Mouse (Mus musculus) C2C12 (cell line): Measurements from ENCODE around the gene Scn1b. TPM values are rescaled to one million over a fixed set of nuclear protein-coding genes. Genes with fewer than 3 reads are reported as not detected.

Experiments
- H3K27me3 ChIP-seq: one replicate; pipeline ENCODE4 v1.6.1; 2011; ENCODE audit not compliant: control insufficient read depth, insufficient read depth, insufficient read length
- H3K36me3 ChIP-seq: one replicate; pipeline ENCODE4 v1.6.1; 2011; ENCODE audit not compliant: control insufficient read depth, insufficient read depth
- H3K4me3 ChIP-seq: one replicate; pipeline ENCODE4 v1.5.1; 2011; ENCODE audit warnings: mild to moderate bottlenecking, control low read depth; ENCODE audit not compliant: poor library complexity, insufficient read depth, severe bottlenecking
- H3K79me2 ChIP-seq: one replicate; pipeline ENCODE4 v1.6.1; 2011; ENCODE audit not compliant: control insufficient read depth, insufficient read depth
- H3K79me3 ChIP-seq: one replicate; pipeline ENCODE4 v1.6.1; 2011; ENCODE audit warnings: low read depth, control low read depth
- H3ac ChIP-seq: one replicate; pipeline ENCODE3; 2011; ENCODE audit warnings: low read depth; ENCODE audit not compliant: control insufficient read depth, insufficient read length
- CEBPB ChIP-seq: IDR thresholded peaks from one replicate; pipeline ENCODE4 v1.6.1; 2011; ENCODE audit warnings: low read depth, mild to moderate bottlenecking, control low read depth, moderate library complexity
- CTCF ChIP-seq: IDR thresholded peaks from one replicate; pipeline ENCODE4 v1.5.1; 2011; ENCODE audit not compliant: control insufficient read depth, insufficient read depth, insufficient read length
- FOSL1 ChIP-seq: IDR thresholded peaks from one replicate; pipeline ENCODE4 v1.8.0; 2011; ENCODE audit warnings: mild to moderate bottlenecking, low read length; ENCODE audit not compliant: poor library complexity, insufficient read depth, severe bottlenecking
- MAX ChIP-seq: IDR thresholded peaks from one replicate; pipeline ENCODE4 v1.6.1; 2011; ENCODE audit warnings: mild to moderate bottlenecking, control low read depth
- MYOD1 ChIP-seq: IDR thresholded peaks from one replicate; pipeline ENCODE4 v1.6.1; 2011; ENCODE audit warnings: low read depth; ENCODE audit not compliant: control insufficient read depth, insufficient read length
- MYOG ChIP-seq: IDR thresholded peaks from one replicate; pipeline ENCODE4 v1.6.1; 2011; ENCODE audit not compliant: control insufficient read depth, insufficient read length; ENCODE audit errors: extremely low read depth
- USF1 ChIP-seq: IDR thresholded peaks from one replicate; pipeline ENCODE4 v1.6.1; 2011; ENCODE audit warnings: low read depth, mild to moderate bottlenecking, control low read depth, moderate library complexity
- polyA plus RNA-seq: library from polyadenylated mRNA; unstranded; fragments of >200 nt; fragmentation: generic; extraction: Trizol; gene quantifications from one replicate; pipeline ENCODE4 v1.2.1, GENCODE M21; 2012; ENCODE audit warnings: missing spikeins

Scn1b gene
- polyA plus RNA-seq, 1 experiment = 2.3 TPM

DNA sequence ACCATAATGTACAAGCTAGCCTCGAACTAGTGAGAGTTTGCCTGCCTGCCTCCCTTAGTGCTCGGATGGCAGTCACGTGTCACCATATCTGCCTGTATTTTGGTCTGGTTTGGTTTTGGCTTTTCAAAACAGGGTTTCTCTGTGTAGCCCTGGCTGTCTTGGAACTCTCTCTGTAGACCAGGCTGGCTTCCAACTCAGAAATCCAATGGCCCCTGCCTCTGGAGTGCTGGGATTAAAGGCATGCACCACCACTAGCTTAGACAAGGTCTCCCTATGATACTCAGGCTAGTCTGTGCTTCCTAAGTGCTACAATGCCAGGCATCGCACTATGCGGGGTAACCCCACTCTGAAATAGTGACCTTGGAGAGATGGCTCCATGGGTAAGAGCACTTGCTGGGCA is 17.0 kb downstream of the Scn1b start:
- Histone ChIP-seq H3K27me3 (peaks cover 12% of the 10 kb centered on the region), H3ac (no peak overlapping the region), H3K4me3 (no peak overlapping the region), H3K79me2 (no peaks in the 10 kb centered on the region), H3K36me3 (no peaks in the 10 kb centered on the region), H3K79me3 (no peaks in the 10 kb centered on the region)
- TF ChIP-seq MAX = no peak
- peak; percentile 13 for TF ChIP-seq USF1

DNA sequence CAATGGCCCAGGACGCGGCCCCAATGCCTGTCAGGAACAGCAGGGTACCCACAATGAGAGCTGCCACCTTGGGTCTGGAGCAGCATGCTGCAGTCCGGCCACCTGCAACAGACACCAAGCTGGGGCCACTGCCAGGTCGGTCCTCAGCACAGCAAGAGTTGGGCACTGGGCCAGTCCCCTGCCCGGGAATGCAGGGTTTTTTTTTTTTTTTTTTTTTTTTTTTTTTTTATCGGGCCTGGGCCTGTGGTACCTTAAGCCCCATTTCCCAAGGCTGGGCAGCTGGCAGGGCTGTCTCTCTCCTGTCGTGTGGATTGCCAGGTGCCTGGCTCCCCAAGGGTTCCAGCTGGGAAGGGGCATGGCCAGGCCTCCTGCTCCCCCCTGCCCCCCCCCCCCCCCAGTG is 17.7 kb downstream of the Scn1b start:
- TF ChIP-seq FOSL1 = no peak
- no peak for TF ChIP-seq MYOG
- TF ChIP-seq CEBPB = no peak
- TF ChIP-seq USF1 = no peak
- TF ChIP-seq MAX = no peak
- H3K4me3 ChIP-seq = no peak overlapping the region
- H3K79me3 ChIP-seq = no peaks in the 10 kb centered on the region
- no peak overlapping the region for H3ac ChIP-seq
- H3K79me2 ChIP-seq = no peaks in the 10 kb centered on the region
- no peaks in the 10 kb centered on the region for H3K36me3 ChIP-seq
- H3K27me3 ChIP-seq = peaks cover 19% of the 10 kb centered on the region

DNA sequence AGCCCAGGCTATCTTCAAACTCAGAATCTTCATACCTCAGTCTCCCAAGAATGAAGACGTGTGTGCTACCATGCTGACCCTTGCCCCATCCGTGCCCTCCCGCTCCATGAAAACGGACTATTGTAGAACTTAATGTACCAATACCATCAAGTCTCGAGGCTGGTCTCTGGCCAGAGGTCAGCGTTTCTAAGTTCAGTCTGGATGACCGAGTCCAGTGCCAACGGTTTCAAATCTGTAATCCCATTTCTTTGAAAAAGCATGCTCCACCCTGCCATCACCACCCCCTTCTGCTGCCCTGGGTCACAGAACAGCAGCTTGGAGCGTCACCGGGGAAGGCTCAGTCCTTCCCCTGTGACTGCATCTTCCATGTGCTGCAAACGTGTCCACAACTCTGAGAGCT is 19.0 kb downstream of the Scn1b start:
- Histone ChIP-seq H3K36me3 (no peaks in the 10 kb centered on the region), H3K79me3 (no peaks in the 10 kb centered on the region), H3ac (no peak overlapping the region), H3K79me2 (no peaks in the 10 kb centered on the region), H3K27me3 (peaks cover 29% of the 10 kb centered on the region), H3K4me3 (no peak overlapping the region)
- TF ChIP-seq CEBPB (no peak), MAX (no peak), MYOG (no peak), USF1 (no peak), MYOD1 (no peak), CTCF (no peak), FOSL1 (no peak)

DNA sequence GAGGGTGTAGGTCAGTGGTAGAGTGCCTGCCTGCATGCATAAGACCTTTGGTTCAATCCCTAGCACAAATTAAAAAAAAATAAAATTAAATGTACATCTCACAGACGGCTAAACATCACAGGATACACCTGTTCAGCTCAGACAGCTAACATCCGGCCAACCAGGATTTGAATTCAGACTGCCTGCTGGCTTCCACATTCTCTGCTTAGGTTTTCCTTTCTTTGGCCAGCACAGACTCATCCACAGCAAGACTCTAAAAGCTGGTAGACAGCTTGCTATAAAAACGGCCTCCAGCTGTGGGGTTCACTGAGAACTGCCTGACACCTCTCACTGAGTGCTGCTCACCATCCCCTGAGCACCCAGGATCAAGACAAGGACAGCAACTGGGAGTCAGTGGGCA is 20.6 kb downstream of the Scn1b start:
- Histone ChIP-seq H3ac (no peak overlapping the region), H3K4me3 (no peak overlapping the region), H3K36me3 (no peaks in the 10 kb centered on the region), H3K79me2 (no peaks in the 10 kb centered on the region), H3K79me3 (no peaks in the 10 kb centered on the region), H3K27me3 (peaks cover 39% of the 10 kb centered on the region)
- TF ChIP-seq FOSL1 = no peak
- TF ChIP-seq CTCF = no peak
- TF ChIP-seq MYOG = no peak
- no peak for TF ChIP-seq MYOD1
- no peak for TF ChIP-seq USF1

DNA sequence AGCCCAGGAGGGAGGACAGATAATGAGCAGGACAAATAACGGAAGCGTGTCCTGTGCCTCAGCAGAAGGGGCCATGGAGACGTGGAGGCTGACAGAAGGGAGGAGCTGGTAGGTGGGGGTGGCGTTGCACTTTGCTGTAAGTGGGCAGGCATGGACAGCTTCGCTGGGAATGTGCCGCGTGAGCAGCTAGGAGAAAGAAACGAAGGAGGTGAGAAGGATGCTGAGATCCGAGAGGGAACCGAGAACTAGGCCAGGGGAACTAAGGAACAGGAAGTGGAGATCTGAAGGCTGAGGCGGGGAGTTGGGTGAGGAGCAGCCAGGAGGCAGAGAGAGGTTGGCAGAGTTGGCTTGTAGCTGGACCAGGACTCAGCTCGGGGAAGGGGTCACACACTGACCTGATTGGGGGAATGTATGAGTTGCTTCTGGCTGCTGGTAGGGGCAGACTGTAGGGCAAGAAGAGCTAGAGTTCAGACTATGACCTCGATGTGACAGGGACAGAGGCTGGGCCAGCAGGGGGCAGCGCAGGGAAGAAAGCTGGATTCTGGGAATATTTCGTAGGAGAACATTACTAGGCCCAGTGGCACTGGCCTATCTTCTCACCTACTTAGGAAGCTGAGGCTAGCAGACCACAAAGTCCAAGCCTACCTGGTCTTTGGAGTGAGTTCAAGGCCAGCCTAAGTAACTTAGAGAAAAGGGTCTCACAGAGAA is 21.6 kb downstream of the Scn1b start:
- Histone ChIP-seq H3K36me3 (no peaks in the 10 kb centered on the region), H3ac (no peak overlapping the region), H3K79me2 (no peaks in the 10 kb centered on the region), H3K79me3 (no peaks in the 10 kb centered on the region), H3K4me3 (no peak overlapping the region), H3K27me3 (peaks cover 39% of the 10 kb centered on the region)
- TF ChIP-seq MYOG (no peak), MAX (no peak), USF1 (no peak)

DNA sequence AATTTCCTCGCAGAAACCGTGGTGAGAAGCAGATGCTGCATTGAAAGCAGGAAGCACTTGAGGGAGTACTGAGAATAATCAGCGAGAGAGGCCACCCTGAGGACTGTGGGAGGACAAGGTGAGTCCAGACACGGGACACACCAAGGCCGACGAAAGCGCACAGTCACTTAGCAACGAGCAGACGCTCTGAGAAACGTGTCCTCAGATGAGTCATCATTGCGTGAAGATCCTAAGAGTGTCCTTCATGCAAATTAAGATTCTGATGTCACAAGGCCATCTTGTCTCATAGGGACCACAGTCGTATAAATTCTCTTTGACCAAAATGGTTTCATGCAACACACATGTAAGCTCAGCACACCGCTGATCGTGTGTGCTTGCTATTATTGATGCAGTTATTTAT is 26.0 kb downstream of the Scn1b start:
- H3K79me2 ChIP-seq = no peaks in the 10 kb centered on the region
- H3ac ChIP-seq = no peak overlapping the region
- TF ChIP-seq FOSL1 (no peak), USF1 (no peak), MAX (no peak), CTCF (no peak), MYOG (no peak), CEBPB (no peak)
- H3K36me3 ChIP-seq = no peaks in the 10 kb centered on the region
- H3K79me3 ChIP-seq = no peaks in the 10 kb centered on the region
- peaks cover 34% of the 10 kb centered on the region for H3K27me3 ChIP-seq
- H3K4me3 ChIP-seq = no peak overlapping the region
